Mouse (Mus musculus) CD4-positive helper T cell, adult 2 months (primary cell): ENCODE data around the gene Pira2.
"Not testable (repeated sequence)": the region's sequence is repeated elsewhere in the genome, so short reads cannot be mapped to it uniquely, and the experiment has no call there.

Experiments used
- DNase-seq: peaks from one replicate; pipeline ENCODE4 v3.0.0-alpha.2; 2012; ENCODE audit warnings: low read depth, missing footprints, low spot score

The Pira2 gene

DNA sequence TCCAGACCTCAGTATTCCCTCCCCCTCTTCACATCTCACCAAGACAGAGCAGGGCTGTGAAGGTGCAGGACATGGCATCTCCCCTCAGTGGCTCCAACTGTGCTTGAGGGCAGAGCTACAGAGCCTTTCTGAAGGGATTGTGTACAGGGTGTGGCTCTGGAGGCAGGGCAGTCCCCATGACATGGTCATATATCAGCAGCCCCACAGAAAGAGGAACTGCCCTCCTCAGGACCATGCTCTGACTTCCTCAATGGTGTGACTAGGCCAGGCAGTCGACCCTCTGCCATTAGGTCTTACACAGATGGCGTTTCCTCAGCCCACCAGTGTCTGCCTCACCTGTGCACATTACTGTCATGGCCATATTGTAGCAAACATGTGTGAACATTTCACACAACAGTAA, at the start of gene Pira2:
TSS of gene Pira2 (minus strand) at position 101 of the 400 bp plus-strand sequence.
- not testable (repeated sequence) for DNase-seq

- DNase-seq, result not testable (repeated sequence)
These were observed 30.2 kb upstream of the Pira2 start for GRCm38 (mm10) chr7:3875032-3875431.

GRCm38 (mm10) chr7:3837854-3838253, 7.0 kb downstream of the Pira2 start:
- not testable (repeated sequence) for DNase-seq

DNA sequence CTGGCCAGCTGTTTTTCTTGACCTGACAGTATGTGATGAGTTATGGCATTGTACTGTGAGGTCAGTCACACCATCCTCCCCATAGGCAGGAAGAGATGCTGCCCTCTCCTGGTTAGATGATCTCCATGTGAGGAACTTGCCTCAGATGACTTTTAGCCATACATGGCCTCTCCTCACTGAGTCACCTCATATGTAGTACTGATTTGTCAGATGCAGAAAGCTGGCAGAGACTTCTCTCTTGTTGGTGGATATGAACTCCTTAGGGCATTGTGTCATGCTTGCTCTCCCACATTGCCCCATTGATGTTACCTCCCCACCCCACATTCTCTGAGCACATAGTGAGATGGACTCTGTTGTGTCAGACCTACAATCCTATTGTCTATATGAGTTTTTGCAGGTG, 14.2 kb downstream of the Pira2 start:
- DNase-seq, result not testable (repeated sequence)

DNA sequence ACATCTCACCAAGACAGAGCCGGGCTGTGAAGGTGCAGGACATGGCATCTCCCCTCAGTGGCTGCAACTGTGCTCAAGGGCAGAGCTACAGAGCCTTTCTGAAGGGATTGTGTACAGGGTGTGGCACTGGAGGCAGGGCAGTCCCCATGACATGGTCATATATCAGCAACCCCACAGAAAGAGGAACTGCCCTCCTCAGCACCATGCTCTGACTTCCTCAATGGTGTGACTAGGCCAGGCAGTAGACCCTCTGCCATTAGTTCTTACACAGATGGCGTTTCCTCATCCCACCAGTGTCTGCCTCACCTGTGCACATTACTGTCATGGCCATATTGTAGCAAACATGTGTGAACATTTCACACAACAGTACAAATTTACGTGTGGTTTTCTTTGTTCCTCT, 19.3 kb downstream of the Pira2 start, which contains the start of gene Gm15448:
TSS of gene Gm15448 (minus strand) at position 89 of the 400 bp plus-strand sequence.
- DNase-seq, result not testable (repeated sequence)

- DNase-seq, result not testable (repeated sequence)
These were observed 32.9 kb downstream of the Pira2 start for GRCm38 (mm10) chr7:3811912-3812311.

DNA sequence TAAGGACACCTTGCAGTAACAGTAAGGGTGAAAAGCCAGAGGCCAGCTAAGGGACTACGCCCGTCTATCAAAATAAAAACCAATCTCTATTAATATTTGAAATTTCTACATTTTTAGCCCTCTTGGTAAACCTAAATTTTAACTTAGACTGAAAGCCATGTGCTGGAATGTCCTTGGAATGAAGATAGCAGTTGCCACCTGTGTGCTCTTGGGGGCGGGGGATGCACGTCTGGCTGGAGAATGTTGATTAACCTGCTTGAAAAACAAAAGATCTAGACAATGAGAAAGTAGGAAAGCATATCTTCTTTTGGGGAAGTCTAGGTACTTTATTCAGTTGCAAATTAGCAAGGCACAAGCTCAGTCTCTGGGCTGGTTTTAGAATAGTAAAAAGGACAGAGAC, 41.9 kb downstream of the Pira2 start:
- DNase-seq, result not testable (repeated sequence)

DNA sequence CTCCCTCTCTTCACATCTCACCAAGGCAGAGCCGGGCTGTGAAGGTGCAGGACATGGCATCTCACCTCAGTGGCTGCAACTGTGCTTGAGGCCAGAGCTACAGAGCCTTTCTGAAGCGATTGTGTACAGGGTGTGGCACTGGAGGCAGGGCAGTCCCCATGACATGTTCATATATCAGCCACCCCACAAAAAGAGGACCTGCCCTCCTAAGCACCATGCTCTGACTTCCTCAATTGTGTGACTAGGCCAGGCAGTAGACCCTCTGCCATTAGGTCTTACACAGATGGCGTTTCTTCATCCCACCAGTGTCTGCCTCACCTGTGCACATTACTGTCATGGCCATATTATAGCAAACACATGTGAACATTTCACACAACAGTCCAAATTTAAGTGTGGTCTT, 44.9 kb downstream of the Pira2 start:
- not testable (repeated sequence) for DNase-seq

DNA sequence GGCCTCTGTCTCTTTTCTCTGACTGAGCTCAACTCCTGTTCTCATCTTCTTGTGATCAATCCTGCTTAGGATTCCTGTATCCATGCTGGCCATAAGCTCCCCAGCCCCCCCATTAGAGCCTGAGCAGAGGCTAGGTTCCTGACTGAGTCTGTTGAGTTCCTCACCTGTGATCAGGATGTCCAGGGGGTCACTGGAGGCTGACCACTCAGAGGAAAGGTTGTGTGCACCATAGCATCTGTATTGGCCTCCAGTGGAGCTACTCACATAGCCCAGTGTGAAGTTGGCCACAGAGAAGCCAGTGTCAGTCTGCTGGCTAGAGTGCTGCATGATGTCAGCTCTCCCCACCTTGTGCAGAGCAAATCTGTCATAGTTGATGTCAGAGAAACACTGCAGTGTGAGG, 48.6 kb downstream of the Pira2 start:
- not testable (repeated sequence) for DNase-seq
